Mouse (Mus musculus) kidney, embryonic 16.5 days (tissue): ENCODE results near the gene Smco2. TPM values are rescaled to one million over a fixed set of nuclear protein-coding genes. Genes with fewer than 3 reads are reported as not detected.

Experiments used
- ATAC-seq: fragments of 200-750 bp; cut with Nextera tagmentation; 2 replicates; pipeline ENCODE4 v1.8.0; 2017; ENCODE audit warnings: moderate TSS enrichment; ENCODE audit not compliant: low FRiP score, low TSS enrichment
- H3K27ac ChIP-seq: fragments of 300-500 bp; sonication (generic); 2 replicates; pipeline ENCODE4 v1.5.1; 2014; ENCODE audit warnings: low read length
- H3K27me3 ChIP-seq: fragments of 300-500 bp; sonication (generic); 2 replicates; pipeline ENCODE4 v1.6.1; 2014; ENCODE audit warnings: low read length, control low read depth, mixed read lengths; ENCODE audit not compliant: insufficient read depth
- H3K36me3 ChIP-seq: fragments of 300-500 bp; sonication (generic); 2 replicates; pipeline ENCODE4 v1.6.1; 2014; ENCODE audit warnings: low read length, control low read depth, mixed read lengths; ENCODE audit not compliant: insufficient read depth
- H3K4me1 ChIP-seq: fragments of 300-500 bp; sonication (generic); 2 replicates; pipeline ENCODE4 v1.6.1; 2014; ENCODE audit warnings: low read length, control low read depth, mixed read lengths; ENCODE audit not compliant: insufficient read depth
- H3K4me2 ChIP-seq: fragments of 300-500 bp; sonication (generic); replicated peaks from 2 replicates; pipeline ENCODE4 v1.6.1; 2014; ENCODE audit warnings: low read depth, low read length
- H3K4me3 ChIP-seq: fragments of 300-500 bp; sonication (generic); 2 replicates; pipeline ENCODE4 v1.5.1; 2014; ENCODE audit warnings: mild to moderate bottlenecking, low read length
- H3K9ac ChIP-seq: fragments of 300-500 bp; sonication (generic); replicated peaks from 2 replicates; pipeline ENCODE4 v1.6.1; 2014; ENCODE audit warnings: low read length
- H3K9me3 ChIP-seq: fragments of 300-500 bp; sonication (generic); 2 replicates; pipeline ENCODE4 v1.6.1; 2016; ENCODE audit warnings: low read length, control low read depth
- WGBS: fragments of 180-500 bp; shearing (Covaris S2); extraction: QIAGEN DNeasy Blood & Tissue Kit; methylation state at CpG from one replicate; pipeline ENCODE4 v1.1.7; 2014; 5-methylcytosine and 5-hydroxymethylcytosine counted together
- polyA plus RNA-seq: library from polyadenylated mRNA; unstranded; fragments of >200 nt; fragmentation: Nextera tagmentation; extraction: Ambion mirVana; gene quantifications from 2 replicates; pipeline ENCODE4 v1.2.1, GENCODE M21; 2015

Gene Smco2
- not detected in 2 replicates for polyA plus RNA-seq

DNA sequence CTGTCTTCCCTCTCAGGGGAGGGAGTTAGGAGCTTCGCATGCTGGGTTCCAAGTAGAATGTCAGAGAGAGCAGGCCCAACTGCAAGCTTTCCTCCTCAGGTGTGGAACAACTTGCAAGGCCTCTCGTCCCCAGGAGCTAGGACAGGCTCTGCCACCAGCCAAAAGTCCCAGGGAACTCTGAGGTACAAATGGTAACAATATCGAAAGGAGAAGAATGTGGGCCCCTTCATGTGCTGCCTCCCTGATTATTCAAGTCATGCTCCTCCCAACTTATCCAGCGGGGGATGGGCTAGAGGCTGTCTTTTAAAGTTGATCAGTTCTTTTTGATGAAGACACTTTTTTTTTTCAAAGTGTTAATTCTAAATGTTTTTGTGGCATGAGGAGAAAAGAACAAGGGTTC lies at the start of gene Smco2:
Gene Smco2, plus strand, starts transcription at position 55 of the 400 bp plus-strand sequence.
- no peak for ATAC-seq
- Histone ChIP-seq H3K9me3 (peaks cover under 1% of the 10 kb centered on the region; the same call in 1 of the 2 replicates), H3K27ac (no peak within 1 kb of the TSS), H3K4me3 (no peak within 1 kb of the TSS), H3K9ac (no peak within 1 kb of the TSS), H3K36me3 (no peaks in the 10 kb centered on the region), H3K27me3 (no peaks in the 10 kb centered on the region), H3K4me1 (no peaks in the 10 kb centered on the region), H3K4me2 (no peak within 1 kb of the TSS)
- WGBS: 83% methylated on average over 4 of the region's 4 CpGs

DNA sequence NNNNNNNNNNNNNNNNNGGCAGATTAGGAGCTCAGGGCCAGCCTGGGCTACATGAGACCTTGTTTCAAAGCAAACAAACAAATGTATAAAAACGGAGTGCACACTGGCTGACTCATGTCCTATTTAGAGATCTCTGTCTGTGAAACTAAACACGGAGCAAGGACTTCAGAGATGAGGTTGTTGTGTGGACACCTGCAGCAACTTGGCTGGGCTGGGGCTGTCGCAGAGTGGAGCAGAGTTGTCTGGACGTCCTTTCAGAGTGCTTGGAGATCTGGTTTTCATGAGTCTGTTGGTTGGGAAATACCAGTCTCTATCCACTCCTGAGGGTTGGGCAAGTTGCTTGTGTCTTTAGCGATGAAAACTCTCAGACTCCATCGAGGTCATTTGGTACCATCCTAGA lies 39.9 kb upstream of the Smco2 start:
- Histone ChIP-seq H3K9ac (no peak overlapping the region), H3K4me2 (no peak overlapping the region), H3K27me3 (no peaks in the 10 kb centered on the region), H3K4me3 (no peak overlapping the region), H3K4me1 (no peaks in the 10 kb centered on the region), H3K36me3 (peaks cover 2% of the 10 kb centered on the region; the same call in 1 of the 2 replicates), H3K27ac (no peak overlapping the region), H3K9me3 (no peaks in the 10 kb centered on the region)
- 93% methylated on average over 6 of the region's 6 CpGs for WGBS
- ATAC-seq: no peak

DNA sequence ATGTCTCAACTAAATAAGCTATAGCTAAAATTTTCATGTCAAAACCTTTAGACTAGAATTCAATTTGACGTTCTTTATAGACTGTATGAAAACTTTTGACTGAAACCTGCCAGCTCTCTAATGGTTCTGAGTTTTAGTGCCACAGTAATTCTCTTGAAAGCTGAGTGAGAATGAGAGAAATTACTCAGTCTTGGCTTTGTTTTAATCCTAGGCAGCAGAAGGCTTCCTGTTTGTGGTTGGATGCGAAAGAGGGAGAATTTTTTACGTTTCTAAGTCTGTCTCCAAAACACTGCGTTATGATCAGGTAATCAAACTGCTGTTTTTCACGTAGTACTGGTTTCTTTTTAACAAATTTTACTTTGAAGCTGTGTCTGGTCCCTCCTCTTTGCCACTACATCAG lies 36.9 kb upstream of the Smco2 start:
- H3K9ac ChIP-seq: no peak overlapping the region
- H3K27me3 ChIP-seq: no peaks in the 10 kb centered on the region
- H3K36me3 ChIP-seq: peaks cover 2% of the 10 kb centered on the region; the same call in 1 of the 2 replicates
- no peak overlapping the region for H3K27ac ChIP-seq
- no peak overlapping the region for H3K4me3 ChIP-seq
- WGBS: 93% methylated on average over 5 of the region's 5 CpGs
- H3K4me1 ChIP-seq: no peaks in the 10 kb centered on the region
- ATAC-seq: no peak
- no peaks in the 10 kb centered on the region for H3K9me3 ChIP-seq
- H3K4me2 ChIP-seq: no peak overlapping the region

DNA sequence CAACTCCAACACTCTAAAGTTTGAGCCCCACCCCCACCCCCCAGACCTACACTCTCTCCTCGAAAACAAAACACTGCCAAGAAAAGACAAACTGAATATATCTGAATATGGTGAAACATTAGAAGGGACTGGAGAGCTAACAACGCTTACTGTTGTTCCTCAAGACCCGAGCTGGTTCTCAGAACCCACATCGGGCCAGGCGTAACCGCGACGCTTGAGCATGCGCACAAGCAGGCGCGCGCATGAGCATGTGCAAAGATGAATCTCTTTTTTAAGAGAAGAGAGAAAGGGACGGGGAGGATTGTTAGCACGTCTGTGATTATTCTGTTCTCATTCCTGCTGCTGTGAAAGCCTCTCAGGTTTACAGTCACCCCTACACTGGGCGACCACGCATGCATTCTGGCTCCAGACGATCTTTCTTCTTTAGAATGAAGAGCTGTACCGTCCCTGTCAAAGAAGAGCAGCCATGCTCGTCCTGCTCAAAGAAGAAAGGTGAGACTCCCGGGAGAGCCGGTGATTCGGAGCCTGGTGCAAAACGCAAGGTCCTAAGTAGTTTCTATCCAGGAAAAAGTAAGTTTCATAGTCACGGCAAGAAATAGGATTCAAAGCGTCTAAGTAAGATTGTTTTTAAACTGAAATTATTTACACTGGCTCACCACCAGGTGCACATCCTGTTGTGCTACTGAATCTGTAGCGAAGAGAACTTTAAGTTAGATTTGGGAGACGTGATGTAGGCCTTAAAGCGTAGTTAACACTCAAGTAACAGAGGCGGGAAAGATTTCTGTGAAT lies 29.5 kb upstream of the Smco2 start:
- Histone ChIP-seq H3K4me2 (no peak overlapping the region), H3K4me1 (no peaks in the 10 kb centered on the region), H3K27ac (no peak overlapping the region), H3K4me3 (no peak overlapping the region), H3K9me3 (no peaks in the 10 kb centered on the region), H3K9ac (0 out of 2 replicates have a peak overlapping the region, but pooled peaks have one; percentile 27), H3K36me3 (no peaks in the 10 kb centered on the region), H3K27me3 (no peaks in the 10 kb centered on the region)
- 0 out of 2 replicates have a peak, but pooled peaks have one; percentile 46 for ATAC-seq
- 60% methylated on average over 29 of the region's 29 CpGs for WGBS

DNA sequence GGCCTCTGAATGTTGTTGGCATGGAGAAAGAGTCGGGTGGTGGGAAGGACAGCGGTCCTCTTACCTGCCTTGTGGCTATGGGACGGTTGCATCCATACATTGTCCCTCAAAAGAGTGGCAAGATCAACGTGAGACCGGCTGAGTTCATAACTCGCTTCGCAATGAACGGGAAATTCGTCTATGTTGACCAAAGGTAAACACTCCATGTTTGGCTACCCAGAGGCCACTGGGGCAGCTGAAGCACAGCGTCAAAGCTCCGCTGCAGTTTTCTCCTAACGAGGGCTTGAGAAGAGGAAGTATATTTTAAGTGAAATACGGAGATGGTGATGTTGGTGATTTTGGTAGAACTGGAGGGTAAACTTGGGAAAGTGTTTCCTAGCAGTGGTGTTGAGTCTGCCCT lies 27.9 kb upstream of the Smco2 start:
- Histone ChIP-seq H3K27me3 (no peaks in the 10 kb centered on the region), H3K4me2 (no peak overlapping the region), H3K4me3 (no peak overlapping the region), H3K9ac (no peak overlapping the region), H3K4me1 (no peaks in the 10 kb centered on the region), H3K9me3 (no peaks in the 10 kb centered on the region), H3K36me3 (no peaks in the 10 kb centered on the region), H3K27ac (no peak overlapping the region)
- no peak for ATAC-seq
- WGBS: 89% methylated on average over 13 of the region's 13 CpGs

DNA sequence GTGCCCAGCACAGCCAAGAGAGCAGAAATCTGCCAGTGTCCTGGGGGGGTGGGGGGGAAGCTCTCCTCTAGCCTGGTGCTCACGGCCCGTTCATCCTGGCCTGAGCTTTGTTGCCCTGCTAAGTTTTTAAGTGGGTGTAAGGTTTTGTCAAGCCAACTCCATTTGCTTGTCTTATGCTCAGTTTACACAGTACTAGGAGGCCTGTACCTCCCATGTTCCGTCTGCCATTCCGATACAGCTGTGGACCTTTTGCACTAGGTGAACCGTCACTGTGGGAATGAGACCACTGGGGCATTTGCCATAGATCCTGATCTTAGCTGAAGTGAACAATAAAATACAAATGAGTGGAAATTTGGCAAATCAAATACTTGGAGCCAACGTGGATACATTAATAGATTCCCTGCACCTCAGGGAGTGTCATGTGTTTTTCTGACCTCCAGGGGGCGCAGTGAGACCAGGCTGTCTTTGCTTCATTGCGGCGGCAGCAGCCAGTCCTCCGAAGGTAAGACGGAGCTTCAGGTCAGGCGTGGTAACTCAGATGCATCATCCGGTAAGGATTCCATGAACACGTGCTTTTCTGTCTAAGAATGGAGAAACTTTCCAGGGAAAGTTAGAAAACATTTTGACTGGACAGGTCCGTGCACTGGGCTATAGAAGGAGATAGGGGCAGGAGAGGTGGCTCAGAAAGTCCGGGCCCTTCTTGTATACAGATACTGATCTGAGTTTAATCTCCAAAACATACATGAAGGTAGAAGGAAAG lies 25.0 kb upstream of the Smco2 start:
- H3K4me1 ChIP-seq: no peaks in the 10 kb centered on the region
- no peaks in the 10 kb centered on the region for H3K9me3 ChIP-seq
- ATAC-seq: peak; percentile 30; the same call in 1 of the 2 replicates
- no peak overlapping the region for H3K4me2 ChIP-seq
- no peak overlapping the region for H3K4me3 ChIP-seq
- 40% methylated on average over 16 of the region's 16 CpGs for WGBS
- no peak overlapping the region for H3K27ac ChIP-seq
- H3K9ac ChIP-seq: no peak overlapping the region
- H3K36me3 ChIP-seq: no peaks in the 10 kb centered on the region
- H3K27me3 ChIP-seq: no peaks in the 10 kb centered on the region

DNA sequence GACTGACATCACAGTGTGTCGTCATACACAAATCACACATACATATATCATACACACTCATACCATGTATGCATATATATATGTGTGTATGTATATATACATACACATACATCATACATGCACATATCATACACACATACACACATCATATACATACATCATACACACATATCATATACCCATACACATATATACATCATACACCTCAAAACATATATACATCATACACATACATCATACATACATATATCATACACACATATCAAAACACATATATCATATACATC lies 24.5 kb upstream of the Smco2 start:
- no peaks in the 10 kb centered on the region for H3K36me3 ChIP-seq
- H3K27ac ChIP-seq: no peak overlapping the region
- H3K9ac ChIP-seq: no peak overlapping the region
- no peaks in the 10 kb centered on the region for H3K4me1 ChIP-seq
- H3K4me2 ChIP-seq: no peak overlapping the region
- WGBS: 95% methylated on average over 1 of the region's 1 CpGs
- no peaks in the 10 kb centered on the region for H3K9me3 ChIP-seq
- H3K4me3 ChIP-seq: no peak overlapping the region
- no peak for ATAC-seq
- H3K27me3 ChIP-seq: no peaks in the 10 kb centered on the region

DNA sequence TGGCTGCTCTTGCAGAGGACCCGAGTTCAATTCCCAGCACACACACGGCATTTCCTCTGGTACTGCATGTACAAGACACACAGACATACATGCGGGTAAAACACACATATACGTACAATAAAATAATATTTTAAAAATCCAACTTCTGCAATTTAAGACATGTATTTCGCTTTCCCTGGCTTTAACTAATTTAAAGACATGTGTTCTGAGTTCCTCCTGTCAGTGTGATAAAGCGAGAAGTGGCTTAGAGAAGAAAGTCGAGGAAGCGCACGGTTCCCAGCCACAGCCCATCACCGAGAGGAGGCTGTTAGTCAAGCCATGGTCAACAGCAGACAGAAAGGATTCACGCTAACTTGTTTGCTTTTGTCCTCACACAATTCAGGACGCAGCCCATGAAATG lies 18.6 kb upstream of the Smco2 start:
- H3K9ac ChIP-seq: no peak overlapping the region
- no peak for ATAC-seq

DNA sequence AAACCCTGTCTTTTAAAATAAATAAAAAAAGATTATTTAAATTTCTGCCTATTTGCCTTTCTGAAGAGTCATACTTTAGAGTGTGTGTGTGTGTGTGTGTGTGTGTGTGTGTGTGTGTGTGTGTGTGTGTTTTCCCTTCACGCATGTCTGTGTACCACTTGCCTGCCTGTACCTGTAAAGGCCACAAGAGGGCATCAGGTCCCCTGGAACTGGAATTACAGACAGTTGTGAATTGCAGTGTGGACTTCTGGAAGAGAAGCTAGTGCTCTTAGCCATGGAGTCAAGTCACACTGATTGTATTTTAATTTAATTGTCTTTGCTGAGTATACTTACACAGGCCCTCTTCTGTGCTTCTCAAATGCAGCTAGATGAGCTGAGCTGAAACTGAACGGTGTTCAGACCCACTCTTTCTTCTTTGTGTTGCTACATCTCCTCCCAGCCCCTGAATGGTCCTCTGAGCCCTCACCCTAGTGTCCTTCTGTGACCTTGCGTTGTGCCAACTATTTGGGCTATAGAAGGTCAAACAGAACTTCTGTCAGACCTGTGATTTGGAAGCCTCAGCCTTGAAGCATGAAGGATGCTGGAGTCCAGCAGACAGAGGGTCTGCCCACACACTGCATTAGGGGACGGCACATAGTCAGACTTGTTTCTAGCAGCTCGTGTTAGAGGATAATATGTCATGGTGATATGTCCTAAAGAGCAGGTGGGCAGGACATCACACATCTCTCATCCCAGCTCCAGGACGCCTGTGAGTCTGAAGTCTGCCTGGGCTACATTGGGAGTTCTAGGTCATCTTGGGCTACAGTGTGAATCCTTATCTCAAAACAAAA lies 16.2 kb upstream of the Smco2 start:
- H3K9ac ChIP-seq: no peak overlapping the region
- no peaks in the 10 kb centered on the region for H3K9me3 ChIP-seq
- no peaks in the 10 kb centered on the region for H3K4me1 ChIP-seq
- 67% methylated on average over 6 of the region's 6 CpGs for WGBS
- peak; percentile 78 for ATAC-seq
- no peak overlapping the region for H3K4me2 ChIP-seq
- no peaks in the 10 kb centered on the region for H3K27me3 ChIP-seq
- H3K36me3 ChIP-seq: no peaks in the 10 kb centered on the region
- H3K4me3 ChIP-seq: no peak overlapping the region
- H3K27ac ChIP-seq: no peak overlapping the region

More for the DNA sequence above, 18.6 kb upstream of the Smco2 start:
- H3K27me3 ChIP-seq: no peaks in the 10 kb centered on the region
- 90% methylated on average over 12 of the region's 12 CpGs for WGBS
- H3K4me2 ChIP-seq: no peak overlapping the region
- no peaks in the 10 kb centered on the region for H3K4me1 ChIP-seq
- no peaks in the 10 kb centered on the region for H3K36me3 ChIP-seq
- no peak overlapping the region for H3K27ac ChIP-seq
- H3K9me3 ChIP-seq: no peaks in the 10 kb centered on the region
- no peak overlapping the region for H3K4me3 ChIP-seq
